Mouse (Mus musculus) heart, embryonic 10.5 days (tissue): ENCODE measurements around the gene Tbx5. TPM values are rescaled to one million over a fixed set of nuclear protein-coding genes. Genes with fewer than 3 reads are reported as not detected.

Source experiments
- polyA plus RNA-seq: library from polyadenylated mRNA; unstranded; fragments of >200 nt; fragmentation: Nextera tagmentation; extraction: Ambion mirVana; gene quantifications from 2 replicates; pipeline ENCODE4 v1.2.1, GENCODE M21; 2016

Tbx5 gene
- polyA plus RNA-seq, 1 experiment from 2014 or later, result 41.9 TPM

Other genes starting within 250 kb of the Tbx5 start
- gene Tbx3, start 162.0 kb upstream of the Tbx5 start, polyA plus RNA-seq, result 17.0 and 41.7 TPM in 2 replicates